Mouse (Mus musculus) embryonic facial prominence, embryonic 10.5 days (tissue): ENCODE measurements around the gene Rasal2. TPM values are rescaled to one million over a fixed set of nuclear protein-coding genes. Genes with fewer than 3 reads are reported as not detected.

ENCODE experiments used
- DNase-seq: peaks from one replicate; pipeline ENCODE4 v3.0.0-alpha.2; 2017; ENCODE audit warnings: low spot score
- H3K27ac ChIP-seq: fragments of 300-500 bp; sonication (generic); replicated peaks from 2 replicates; pipeline ENCODE4 v1.5.1; 2016; ENCODE audit warnings: mild to moderate bottlenecking
- H3K27me3 ChIP-seq: fragments of 300-500 bp; sonication (generic); replicated peaks from 2 replicates; pipeline ENCODE4 v1.6.1; 2016; ENCODE audit warnings: low read depth, mild to moderate bottlenecking; ENCODE audit not compliant: poor library complexity, severe bottlenecking
- H3K36me3 ChIP-seq: fragments of 300-500 bp; sonication (generic); replicated peaks from 2 replicates; pipeline ENCODE4 v1.6.1; 2016; ENCODE audit warnings: mild to moderate bottlenecking, moderate library complexity
- H3K4me1 ChIP-seq: fragments of 300-500 bp; sonication (generic); 2 replicates; pipeline ENCODE4 v1.6.1; 2016
- H3K4me3 ChIP-seq: fragments of 300-500 bp; sonication (generic); 2 replicates; pipeline ENCODE4 v1.5.1; 2016; ENCODE audit warnings: mild to moderate bottlenecking, moderate library complexity
- H3K9me3 ChIP-seq: fragments of 300-500 bp; sonication (generic); 2 replicates; pipeline ENCODE4 v1.6.1; 2016; ENCODE audit warnings: mild to moderate bottlenecking
- WGBS: fragments of 180-500 bp; shearing (Covaris S2); methylation state at CpG from one replicate; pipeline ENCODE4 v1.1.7; 2016; 5-methylcytosine and 5-hydroxymethylcytosine counted together
- polyA plus RNA-seq: library from polyadenylated mRNA; unstranded; fragments of >200 nt; fragmentation: Nextera tagmentation; extraction: Ambion mirVana; gene quantifications from 2 replicates; pipeline ENCODE4 v1.2.1, GENCODE M21; 2016

Gene Rasal2
- polyA plus RNA-seq, 1 experiment from 2014 or later: 9.0 TPM

GRCm38 (mm10) chr1:157137854-157138241, 274.5 kb downstream of the Rasal2 start:
- Histone ChIP-seq H3K27ac (no peak overlapping the region), H3K9me3 (no peaks in the 10 kb centered on the region), H3K27me3 (no peaks in the 10 kb centered on the region), H3K36me3 (peaks cover 6% of the 10 kb centered on the region; the same call in 1 of the 2 replicates), H3K4me1 (no peaks in the 10 kb centered on the region), H3K4me3 (no peak overlapping the region)
- no peak for DNase-seq
- WGBS: 87% methylated on average over 1 of the region's 1 CpGs

DNA sequence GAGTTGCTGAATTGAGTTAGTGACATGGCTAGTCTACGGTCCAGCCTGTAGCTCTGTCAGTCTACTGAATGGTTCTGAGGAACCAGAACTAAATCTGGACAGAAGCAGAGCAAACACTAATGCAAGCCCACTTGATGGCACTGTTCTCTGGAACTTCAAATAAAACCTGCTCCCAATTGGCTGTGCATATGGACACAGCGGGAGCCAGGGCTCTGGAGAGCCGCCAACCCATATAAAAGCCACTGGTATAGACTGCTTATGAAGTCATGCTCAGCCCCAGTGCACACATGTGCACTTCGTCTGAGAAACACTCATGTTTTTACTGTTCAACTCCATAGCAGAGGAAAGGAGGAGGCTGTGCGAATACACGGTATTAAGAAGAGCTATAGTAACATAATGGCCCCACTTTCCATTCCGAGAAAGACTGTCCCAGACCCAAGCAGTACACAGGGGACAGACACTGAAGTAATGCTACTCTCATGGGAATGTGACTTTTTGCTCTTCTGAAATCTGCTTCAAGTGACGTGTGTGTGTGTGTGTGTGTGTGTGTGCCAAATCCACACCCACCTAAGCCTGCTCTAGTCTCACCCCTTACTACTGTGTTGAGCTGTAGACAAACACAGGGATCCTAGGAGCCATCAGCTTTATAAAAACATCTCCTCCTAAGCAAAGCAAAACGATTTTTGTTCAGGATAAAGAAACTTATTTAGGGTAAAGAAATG, 275.1 kb downstream of the Rasal2 start:
- H3K27me3 ChIP-seq: no peaks in the 10 kb centered on the region
- no peak for DNase-seq
- H3K27ac ChIP-seq: no peak overlapping the region
- H3K4me1 ChIP-seq: no peaks in the 10 kb centered on the region
- 89% methylated on average over 9 of the region's 9 CpGs for WGBS
- no peak overlapping the region for H3K4me3 ChIP-seq
- H3K9me3 ChIP-seq: no peaks in the 10 kb centered on the region
- H3K36me3 ChIP-seq: peaks cover 6% of the 10 kb centered on the region; the same call in 1 of the 2 replicates

DNA sequence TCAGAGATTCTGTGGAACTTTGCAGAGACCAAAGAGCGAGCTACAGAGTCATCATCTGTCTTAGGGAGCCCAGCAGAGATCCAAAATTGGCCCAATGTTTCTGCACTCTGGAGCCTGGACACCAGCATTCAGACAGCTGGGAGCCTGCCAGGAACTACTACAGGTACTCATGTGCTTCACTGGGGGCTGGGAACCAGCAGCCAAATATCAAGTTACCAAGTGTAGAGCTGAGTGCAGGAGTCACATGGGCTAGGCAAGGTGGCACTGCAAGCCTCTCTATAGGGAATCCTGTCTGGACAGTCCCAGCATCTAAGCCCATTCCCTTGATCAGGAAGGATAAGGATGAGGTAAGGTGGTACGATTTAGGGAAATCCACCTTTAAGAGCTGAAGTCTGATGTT, 284.2 kb downstream of the Rasal2 start:
- Histone ChIP-seq H3K4me3 (no peak overlapping the region), H3K36me3 (0 out of 2 replicates have a peak, but pooled peaks cover 3% of the 10 kb centered on the region), H3K9me3 (no peaks in the 10 kb centered on the region), H3K4me1 (no peaks in the 10 kb centered on the region), H3K27ac (no peak overlapping the region), H3K27me3 (no peaks in the 10 kb centered on the region)
- no peak for DNase-seq
- 95% methylated on average over 2 of the region's 2 CpGs for WGBS

GRCm38 (mm10) chr1:157123836-157124235, 288.6 kb downstream of the Rasal2 start:
- H3K9me3 ChIP-seq: no peaks in the 10 kb centered on the region
- no peaks in the 10 kb centered on the region for H3K4me1 ChIP-seq
- no peaks in the 10 kb centered on the region for H3K27me3 ChIP-seq
- no peak overlapping the region for H3K4me3 ChIP-seq
- no peak for DNase-seq
- 82% methylated on average over 3 of the region's 3 CpGs for WGBS
- no peak overlapping the region for H3K27ac ChIP-seq
- H3K36me3 ChIP-seq: no peaks in the 10 kb centered on the region

DNA sequence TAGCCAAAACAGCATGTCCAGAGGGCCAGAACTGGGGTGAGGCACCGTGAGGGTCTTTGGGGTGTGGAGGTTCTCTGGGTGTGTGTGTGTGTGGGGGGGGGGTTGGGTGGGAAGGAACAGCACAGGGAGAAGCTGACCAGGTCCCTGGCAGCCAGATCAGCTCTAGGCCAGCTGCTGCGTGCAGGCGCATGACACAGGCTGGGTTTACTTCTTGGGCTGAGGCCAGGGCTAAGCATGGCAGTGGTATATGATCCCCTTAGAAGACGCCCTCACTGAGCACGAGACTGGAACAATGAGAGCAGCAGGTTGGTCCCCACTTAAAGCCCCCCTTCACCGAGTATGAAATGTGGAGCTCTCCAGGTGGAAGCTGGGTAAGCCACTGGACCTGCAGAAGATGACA, 293.2 kb downstream of the Rasal2 start:
- Histone ChIP-seq H3K4me3 (no peak overlapping the region), H3K4me1 (no peaks in the 10 kb centered on the region)
- 90% methylated on average over 6 of the region's 6 CpGs for WGBS

DNA sequence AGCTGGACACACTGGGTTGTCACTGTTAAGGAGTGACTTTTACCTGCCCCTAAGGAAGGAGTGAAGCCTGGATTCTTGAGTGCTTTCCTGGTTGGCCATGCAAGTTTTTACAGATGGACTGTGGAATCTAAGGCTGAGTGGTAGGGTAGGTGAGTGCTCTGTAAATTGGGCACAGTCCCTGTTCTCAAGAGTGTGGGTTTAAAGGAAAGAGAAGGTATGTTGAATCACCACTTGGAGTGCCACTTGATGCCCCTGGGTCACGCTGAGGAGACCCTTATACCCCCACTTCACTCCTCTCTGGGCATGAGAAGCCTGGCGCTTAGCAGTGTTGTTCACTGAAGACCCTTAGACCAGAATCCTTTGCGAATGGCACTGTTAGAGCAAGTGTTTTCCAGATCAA, 295.0 kb downstream of the Rasal2 start:
- Histone ChIP-seq H3K27me3 (no peaks in the 10 kb centered on the region), H3K4me3 (no peak overlapping the region)
- no peak for DNase-seq

More for the DNA sequence above, 293.2 kb downstream of the Rasal2 start:
- Histone ChIP-seq H3K27me3 (no peaks in the 10 kb centered on the region), H3K36me3 (no peaks in the 10 kb centered on the region), H3K9me3 (no peaks in the 10 kb centered on the region), H3K27ac (no peak overlapping the region)
- DNase-seq: no peak

GRCm38 (mm10) chr1:157114492-157114891, 297.9 kb downstream of the Rasal2 start:
- H3K4me3 ChIP-seq: no peak overlapping the region
- no peaks in the 10 kb centered on the region for H3K27me3 ChIP-seq
- no peaks in the 10 kb centered on the region for H3K9me3 ChIP-seq
- H3K27ac ChIP-seq: no peak overlapping the region
- 86% methylated on average over 2 of the region's 2 CpGs for WGBS
- no peaks in the 10 kb centered on the region for H3K36me3 ChIP-seq
- no peaks in the 10 kb centered on the region for H3K4me1 ChIP-seq
- DNase-seq: no peak

More for the DNA sequence above, 295.0 kb downstream of the Rasal2 start:
- Histone ChIP-seq H3K27ac (no peak overlapping the region), H3K4me1 (no peaks in the 10 kb centered on the region), H3K9me3 (no peaks in the 10 kb centered on the region), H3K36me3 (no peaks in the 10 kb centered on the region)
- 92% methylated on average over 3 of the region's 3 CpGs for WGBS

- no peak for DNase-seq
- H3K9me3 ChIP-seq: no peaks in the 10 kb centered on the region
- H3K27me3 ChIP-seq: no peaks in the 10 kb centered on the region
- H3K4me3 ChIP-seq: no peak overlapping the region
- no peaks in the 10 kb centered on the region for H3K4me1 ChIP-seq
- WGBS: 74% methylated on average over 6 of the region's 6 CpGs
- H3K36me3 ChIP-seq: no peaks in the 10 kb centered on the region
- H3K27ac ChIP-seq: no peak overlapping the region
These were observed 302.0 kb downstream of the Rasal2 start for GRCm38 (mm10) chr1:157110287-157110835.

DNA sequence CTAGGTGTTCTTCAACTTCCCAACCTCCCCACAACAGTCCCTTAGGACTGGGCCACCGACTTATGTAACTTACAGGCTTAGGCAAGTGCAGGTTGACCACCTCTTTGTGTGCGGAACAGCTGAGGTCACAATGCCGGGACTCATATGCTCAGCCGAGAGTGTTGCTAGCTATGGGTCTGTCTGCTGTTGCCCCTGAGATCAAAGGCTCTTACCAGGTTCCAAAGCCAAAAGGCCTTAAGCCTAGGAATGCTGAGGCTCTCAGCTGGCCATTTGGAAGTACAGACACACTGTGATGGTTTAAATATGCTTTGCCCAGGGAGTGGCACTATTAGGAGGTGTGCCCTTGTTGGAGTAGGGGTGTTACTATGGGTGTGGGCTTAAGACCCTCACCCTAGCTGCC, 303.8 kb downstream of the Rasal2 start, which contains the start of gene Tex35:
Tex35 (minus strand) TSS at position 101 of the 400 bp plus-strand sequence.
- no peak within 1 kb of the TSS for H3K4me3 ChIP-seq
- no peaks in the 10 kb centered on the region for H3K36me3 ChIP-seq
- DNase-seq: no peak
- no peaks in the 10 kb centered on the region for H3K27me3 ChIP-seq
- H3K4me1 ChIP-seq: no peaks in the 10 kb centered on the region
- no peak within 1 kb of the TSS for H3K27ac ChIP-seq
- no peaks in the 10 kb centered on the region for H3K9me3 ChIP-seq
- 85% methylated on average over 4 of the region's 4 CpGs for WGBS

GRCm38 (mm10) chr1:157101122-157101865, 311.1 kb downstream of the Rasal2 start:
- Histone ChIP-seq H3K9me3 (no peaks in the 10 kb centered on the region), H3K4me1 (peaks cover 11% of the 10 kb centered on the region), H3K4me3 (peak overlapping the region; percentile 46), H3K36me3 (no peaks in the 10 kb centered on the region), H3K27me3 (no peaks in the 10 kb centered on the region), H3K27ac (peak overlapping the region; percentile 72)
- 18% methylated on average over 19 of the region's 19 CpGs for WGBS
- DNase-seq: peak; percentile 55

DNA sequence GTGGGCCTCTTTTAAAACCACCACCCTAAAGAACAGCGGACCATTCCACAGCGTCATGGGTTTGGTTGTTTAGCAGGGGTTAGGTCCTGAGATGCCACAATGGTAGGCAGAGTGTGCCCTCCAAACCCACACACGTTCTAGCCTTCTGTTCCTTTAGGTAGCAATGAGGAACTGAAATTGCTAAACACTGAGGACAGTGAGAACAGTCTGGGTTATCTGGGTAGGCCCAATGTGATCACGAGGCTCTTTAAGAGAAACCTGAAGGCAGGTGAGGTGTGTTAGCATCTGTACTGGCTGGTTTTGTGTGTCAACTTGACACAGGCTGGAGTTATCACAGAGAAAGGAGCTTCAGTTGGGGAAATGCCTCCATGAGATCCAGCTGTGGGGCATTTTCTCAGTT, 316.9 kb downstream of the Rasal2 start:
- WGBS: 87% methylated on average over 4 of the region's 4 CpGs
- no peaks in the 10 kb centered on the region for H3K9me3 ChIP-seq
- no peak overlapping the region for H3K27ac ChIP-seq
- H3K27me3 ChIP-seq: no peaks in the 10 kb centered on the region
- no peak overlapping the region for H3K4me3 ChIP-seq
- no peaks in the 10 kb centered on the region; the same call in 1 of the 2 replicates for H3K4me1 ChIP-seq
- DNase-seq: no peak
- no peaks in the 10 kb centered on the region for H3K36me3 ChIP-seq

DNA sequence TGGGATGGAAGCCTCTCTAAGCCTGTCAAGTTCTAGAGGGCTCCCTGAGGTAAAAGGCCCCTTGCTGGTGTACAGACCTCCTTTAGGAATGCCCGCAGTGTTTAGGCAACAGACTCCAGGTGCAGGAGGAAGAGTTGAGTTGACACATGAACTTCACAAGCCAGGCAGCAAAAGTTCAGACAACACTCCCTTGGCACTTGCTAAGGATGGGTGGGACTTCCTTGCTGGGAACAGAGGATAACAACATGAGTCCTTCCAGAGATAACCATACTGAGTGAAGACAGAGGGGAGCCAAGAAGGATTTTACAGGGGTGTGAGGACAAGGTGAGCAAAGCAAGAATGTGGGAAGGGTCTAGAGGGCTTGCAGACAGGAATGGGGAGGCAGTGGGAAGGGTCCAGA, 319.8 kb downstream of the Rasal2 start:
- H3K27ac ChIP-seq: no peak overlapping the region
- DNase-seq: no peak
- 90% methylated on average over 1 of the region's 1 CpGs for WGBS
- no peaks in the 10 kb centered on the region for H3K27me3 ChIP-seq
- no peaks in the 10 kb centered on the region for H3K36me3 ChIP-seq
- no peak overlapping the region for H3K4me3 ChIP-seq
- no peaks in the 10 kb centered on the region for H3K4me1 ChIP-seq
- H3K9me3 ChIP-seq: no peaks in the 10 kb centered on the region

- Histone ChIP-seq H3K27me3 (no peaks in the 10 kb centered on the region), H3K4me3 (no peak overlapping the region), H3K4me1 (no peaks in the 10 kb centered on the region), H3K27ac (no peak overlapping the region), H3K9me3 (no peaks in the 10 kb centered on the region), H3K36me3 (no peaks in the 10 kb centered on the region)
- no peak for DNase-seq
- WGBS: 55% methylated on average over 4 of the region's 4 CpGs
These were observed 320.3 kb downstream of the Rasal2 start for GRCm38 (mm10) chr1:157092140-157092539.
